Mouse (Mus musculus): ENCODE measurements around the gene Arrb1. TPM values are rescaled to one million over a fixed set of nuclear protein-coding genes. Genes with fewer than 3 reads are reported as not detected.

Arrb1 gene
- polyA plus RNA-seq, 1 experiment from 2014 or later: 6.0 TPM

DNA sequence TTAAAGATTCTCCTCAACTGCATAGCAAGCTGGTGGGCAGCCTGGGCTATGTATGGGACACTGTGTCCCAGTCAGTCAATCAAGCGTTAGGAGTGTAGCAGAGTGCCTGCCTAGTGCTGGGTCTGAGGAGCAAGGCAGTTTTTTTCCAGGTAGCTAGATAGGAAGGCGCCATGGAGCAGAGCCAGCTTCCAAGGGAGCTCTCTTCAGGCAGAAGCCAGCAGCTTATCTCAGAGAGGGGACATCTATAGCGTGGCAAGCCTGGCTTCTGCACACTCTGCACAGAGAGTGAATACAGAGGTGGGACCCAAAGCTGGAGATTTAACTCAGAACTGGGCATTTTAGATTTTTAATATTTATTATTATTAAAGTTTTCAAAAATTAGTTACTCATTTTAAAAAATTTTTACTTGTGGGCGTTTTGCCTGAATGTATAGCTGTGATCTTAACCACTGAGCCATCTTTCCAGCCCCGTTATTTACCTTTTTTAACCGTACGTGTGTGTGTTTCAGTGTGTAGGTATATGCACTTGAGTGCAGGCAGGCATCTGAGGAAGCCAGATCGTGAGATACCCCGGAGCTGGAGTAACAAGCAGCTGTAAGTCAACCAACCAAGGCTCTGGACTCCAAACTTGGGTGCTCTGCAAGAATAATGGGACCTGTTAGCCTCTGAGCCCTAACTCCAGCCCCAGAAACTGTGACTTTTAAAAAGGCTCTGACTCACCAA, 19.0 kb upstream of the Arrb1 start:
- no peaks in the 10 kb centered on the region for H3K9me3 ChIP-seq (replicated peaks; ENCODE audit: control insufficient read depth, low read length)
- H3K4me2 ChIP-seq (ENCODE audit: low read length): no peak overlapping the region
- H3K4me1 ChIP-seq (ENCODE audit: control insufficient read depth, insufficient read depth, low read length): no peaks in the 10 kb centered on the region
- no peaks in the 10 kb centered on the region for H3K27me3 ChIP-seq (replicated peaks; ENCODE audit: control insufficient read depth, insufficient read depth, low read length)
- H3K36me3 ChIP-seq (ENCODE audit: control insufficient read depth, insufficient read depth, low read length): no peaks in the 10 kb centered on the region
- H3K9ac ChIP-seq (ENCODE audit: low read length): no peak overlapping the region
- H3K4me3 ChIP-seq (ENCODE audit: low read depth, low read length): no peak overlapping the region
- H3K27ac ChIP-seq (ENCODE audit: low read depth, low read length): no peak overlapping the region
- no peak for DNase-seq (ENCODE audit: low spot score)
- WGBS: 85% methylated on average over 9 of the region's 9 CpGs
- no peak for ATAC-seq

- Histone ChIP-seq H3K9ac (ENCODE audit: low read length) (no peak overlapping the region), H3K27me3 (replicated peaks; ENCODE audit: control insufficient read depth, insufficient read depth, low read length) (no peaks in the 10 kb centered on the region), H3K4me3 (ENCODE audit: low read depth, low read length) (no peak overlapping the region), H3K4me1 (ENCODE audit: control insufficient read depth, insufficient read depth, low read length) (no peaks in the 10 kb centered on the region), H3K27ac (ENCODE audit: low read depth, low read length) (no peak overlapping the region), H3K36me3 (ENCODE audit: control insufficient read depth, insufficient read depth, low read length) (no peaks in the 10 kb centered on the region), H3K4me2 (ENCODE audit: low read length) (no peak overlapping the region), H3K9me3 (replicated peaks; ENCODE audit: control insufficient read depth, low read length) (no peaks in the 10 kb centered on the region)
- ATAC-seq (no peak), DNase-seq (ENCODE audit: low spot score) (no peak)
- 77% methylated on average over 3 of the region's 3 CpGs for WGBS
Observed at GRCm38 (mm10) chr7:99516814-99517157, 18.5 kb upstream of the Arrb1 start.

GRCm38 (mm10) chr7:99518954-99519644, 16.2 kb upstream of the Arrb1 start:
- Histone ChIP-seq H3K36me3 (ENCODE audit: control insufficient read depth, insufficient read depth, low read length) (no peaks in the 10 kb centered on the region), H3K4me1 (ENCODE audit: control insufficient read depth, insufficient read depth, low read length) (no peaks in the 10 kb centered on the region), H3K4me2 (ENCODE audit: low read length) (no peak overlapping the region), H3K4me3 (ENCODE audit: low read depth, low read length) (no peak overlapping the region), H3K9ac (ENCODE audit: low read length) (no peak overlapping the region), H3K27ac (ENCODE audit: low read depth, low read length) (no peak overlapping the region), H3K9me3 (replicated peaks; ENCODE audit: control insufficient read depth, low read length) (no peaks in the 10 kb centered on the region), H3K27me3 (replicated peaks; ENCODE audit: control insufficient read depth, insufficient read depth, low read length) (no peaks in the 10 kb centered on the region)
- 59% methylated on average over 4 of the region's 4 CpGs for WGBS
- DNase-seq (ENCODE audit: low spot score): no peak
- ATAC-seq: no peak

DNA sequence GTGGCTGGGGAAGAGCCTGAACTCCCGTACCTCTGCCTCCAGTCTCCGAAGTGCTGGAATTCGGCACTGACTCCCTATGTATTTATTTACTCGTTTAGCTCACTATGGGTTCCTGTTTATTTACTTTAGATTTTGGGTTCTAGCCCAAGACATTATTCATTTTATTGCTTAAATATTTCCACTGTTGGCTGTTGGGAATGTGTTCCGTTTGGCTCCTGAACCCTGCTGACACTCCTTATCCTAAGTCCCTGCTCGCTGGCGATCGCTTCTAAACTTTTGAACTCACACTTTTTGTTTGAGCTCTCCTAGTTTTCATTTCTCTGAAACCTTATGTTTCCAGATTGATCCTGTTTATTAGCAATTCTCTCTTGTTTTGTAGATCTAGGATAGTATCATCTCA, 12.1 kb upstream of the Arrb1 start:
- H3K27ac ChIP-seq (ENCODE audit: low read depth, low read length): no peak overlapping the region
- 82% methylated on average over 8 of the region's 8 CpGs for WGBS
- ATAC-seq: no peak
- no peak overlapping the region for H3K4me3 ChIP-seq (ENCODE audit: low read depth, low read length)
- no peak overlapping the region for H3K4me2 ChIP-seq (ENCODE audit: low read length)
- no peaks in the 10 kb centered on the region for H3K36me3 ChIP-seq (ENCODE audit: control insufficient read depth, insufficient read depth, low read length)
- no peaks in the 10 kb centered on the region for H3K9me3 ChIP-seq (replicated peaks; ENCODE audit: control insufficient read depth, low read length)
- no peaks in the 10 kb centered on the region for H3K4me1 ChIP-seq (ENCODE audit: control insufficient read depth, insufficient read depth, low read length)
- no peak overlapping the region for H3K9ac ChIP-seq (ENCODE audit: low read length)
- no peak for DNase-seq (ENCODE audit: low spot score)
- H3K27me3 ChIP-seq (replicated peaks; ENCODE audit: control insufficient read depth, insufficient read depth, low read length): no peaks in the 10 kb centered on the region

- H3K36me3 ChIP-seq (ENCODE audit: control insufficient read depth, insufficient read depth, low read length): no peaks in the 10 kb centered on the region
- ATAC-seq: no peak
- H3K4me1 ChIP-seq (ENCODE audit: control insufficient read depth, insufficient read depth, low read length): no peaks in the 10 kb centered on the region
- no peak overlapping the region for H3K9ac ChIP-seq (ENCODE audit: low read length)
- WGBS: 95% methylated on average over 1 of the region's 1 CpGs
- no peaks in the 10 kb centered on the region for H3K27me3 ChIP-seq (replicated peaks; ENCODE audit: control insufficient read depth, insufficient read depth, low read length)
- H3K4me2 ChIP-seq (ENCODE audit: low read length): no peak overlapping the region
- no peak overlapping the region for H3K27ac ChIP-seq (ENCODE audit: low read depth, low read length)
- no peaks in the 10 kb centered on the region for H3K9me3 ChIP-seq (replicated peaks; ENCODE audit: control insufficient read depth, low read length)
- no peak for DNase-seq (ENCODE audit: low spot score)
- H3K4me3 ChIP-seq (ENCODE audit: low read depth, low read length): no peak overlapping the region
Observed at GRCm38 (mm10) chr7:99523837-99524236, 11.4 kb upstream of the Arrb1 start.

DNA sequence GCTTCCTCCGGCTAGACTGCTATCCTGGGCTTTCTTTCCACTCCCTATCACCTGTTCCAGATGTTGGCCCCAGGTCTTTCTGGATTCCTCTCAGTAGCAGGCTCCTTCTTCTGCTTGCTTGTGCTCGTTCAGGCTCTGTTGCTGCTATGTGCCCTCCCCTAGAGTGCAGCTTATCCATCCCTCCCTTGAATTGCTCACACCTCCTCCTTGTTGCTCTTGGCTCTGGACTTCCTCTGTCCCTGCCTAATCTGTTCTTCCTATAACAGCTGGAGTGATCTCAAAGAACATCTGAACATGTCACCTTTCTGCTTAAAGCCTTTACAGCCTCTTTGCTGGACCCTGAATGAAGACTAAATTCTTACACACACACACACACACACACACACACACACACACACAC, 6.7 kb upstream of the Arrb1 start:
- Histone ChIP-seq H3K27me3 (replicated peaks; ENCODE audit: control insufficient read depth, insufficient read depth, low read length) (no peaks in the 10 kb centered on the region), H3K9ac (ENCODE audit: low read length) (no peak overlapping the region), H3K9me3 (replicated peaks; ENCODE audit: control insufficient read depth, low read length) (no peaks in the 10 kb centered on the region), H3K4me1 (ENCODE audit: control insufficient read depth, insufficient read depth, low read length) (no peaks in the 10 kb centered on the region), H3K4me3 (ENCODE audit: low read depth, low read length) (no peak overlapping the region), H3K36me3 (ENCODE audit: control insufficient read depth, insufficient read depth, low read length) (no peaks in the 10 kb centered on the region), H3K4me2 (ENCODE audit: low read length) (no peak overlapping the region), H3K27ac (ENCODE audit: low read depth, low read length) (no peak overlapping the region)
- ATAC-seq (no peak), DNase-seq (ENCODE audit: low spot score) (no peak)
- 70% methylated on average over 2 of the region's 2 CpGs for WGBS

DNA sequence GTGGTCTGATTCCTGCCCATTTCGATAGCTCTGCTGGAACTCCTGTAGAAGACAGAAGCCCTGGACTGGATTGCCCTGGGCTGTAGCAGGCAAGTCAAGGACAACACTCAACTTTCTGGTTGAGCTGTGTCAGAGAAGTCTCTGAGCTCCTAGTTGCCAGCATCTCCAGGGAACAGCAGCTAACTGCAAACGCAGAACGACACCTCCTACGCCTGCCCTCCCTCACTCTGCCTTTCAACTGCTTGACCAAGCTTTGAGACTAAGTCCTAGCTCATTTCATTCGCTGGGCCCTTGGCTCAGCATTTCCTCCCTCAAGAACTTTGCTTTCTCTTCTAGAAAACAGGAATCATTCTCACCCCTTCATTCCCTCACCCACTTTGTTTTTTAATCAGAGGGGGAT, 5.9 kb upstream of the Arrb1 start:
- Histone ChIP-seq H3K9ac (ENCODE audit: low read length) (no peak overlapping the region), H3K27me3 (replicated peaks; ENCODE audit: control insufficient read depth, insufficient read depth, low read length) (no peaks in the 10 kb centered on the region), H3K4me2 (ENCODE audit: low read length) (no peak overlapping the region), H3K9me3 (replicated peaks; ENCODE audit: control insufficient read depth, low read length) (no peaks in the 10 kb centered on the region), H3K27ac (ENCODE audit: low read depth, low read length) (no peak overlapping the region), H3K36me3 (ENCODE audit: control insufficient read depth, insufficient read depth, low read length) (no peaks in the 10 kb centered on the region), H3K4me1 (ENCODE audit: control insufficient read depth, insufficient read depth, low read length) (peaks cover 2% of the 10 kb centered on the region; the same call in 1 of the 2 replicates), H3K4me3 (ENCODE audit: low read depth, low read length) (no peak overlapping the region)
- no peak for DNase-seq (ENCODE audit: low spot score)
- no peak for ATAC-seq
- WGBS: 59% methylated on average over 5 of the region's 5 CpGs

DNA sequence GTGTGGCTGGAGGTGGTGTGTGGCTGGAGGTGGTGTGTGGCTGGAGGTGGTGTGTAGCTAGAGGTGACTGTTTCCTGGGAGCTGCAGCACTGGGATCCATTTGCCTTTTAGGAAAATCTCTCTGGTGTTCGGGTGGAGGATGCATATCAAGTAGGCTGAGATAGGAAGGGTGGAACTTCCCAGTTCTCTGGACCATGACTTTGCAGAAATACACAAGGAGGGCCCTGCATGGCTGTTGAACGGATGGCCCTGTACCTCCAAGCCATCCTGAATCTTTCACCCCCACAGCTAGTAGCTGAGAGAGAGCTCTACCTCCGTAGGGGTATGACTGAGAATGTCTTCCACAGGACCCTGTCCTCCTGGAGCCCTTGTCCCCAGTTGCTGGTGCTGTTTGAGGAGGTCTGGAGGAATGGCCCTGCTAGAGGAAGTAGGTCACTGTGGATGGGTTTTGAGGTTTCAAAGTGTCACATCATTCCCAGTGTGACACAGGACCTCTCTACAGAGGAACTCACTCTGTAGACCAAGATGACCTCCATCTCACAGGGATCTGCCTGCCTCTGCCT, 3.8 kb upstream of the Arrb1 start:
- no peak overlapping the region for H3K4me3 ChIP-seq (ENCODE audit: low read depth, low read length)
- H3K27ac ChIP-seq (ENCODE audit: low read depth, low read length): no peak overlapping the region
- H3K36me3 ChIP-seq (ENCODE audit: control insufficient read depth, insufficient read depth, low read length): no peaks in the 10 kb centered on the region
- H3K4me1 ChIP-seq (ENCODE audit: control insufficient read depth, insufficient read depth, low read length): peaks cover 8% of the 10 kb centered on the region
- ATAC-seq (no peak), DNase-seq (ENCODE audit: low spot score) (no peak)
- no peak overlapping the region for H3K4me2 ChIP-seq (ENCODE audit: low read length)
- WGBS: 88% methylated on average over 3 of the region's 3 CpGs
- no peaks in the 10 kb centered on the region for H3K27me3 ChIP-seq (replicated peaks; ENCODE audit: control insufficient read depth, insufficient read depth, low read length)
- H3K9ac ChIP-seq (ENCODE audit: low read length): no peak overlapping the region
- H3K9me3 ChIP-seq (replicated peaks; ENCODE audit: control insufficient read depth, low read length): no peaks in the 10 kb centered on the region

- no peaks in the 10 kb centered on the region for H3K9me3 ChIP-seq (replicated peaks; ENCODE audit: control insufficient read depth, low read length)
- H3K36me3 ChIP-seq (ENCODE audit: control insufficient read depth, insufficient read depth, low read length): no peaks in the 10 kb centered on the region
- no peak overlapping the region for H3K4me3 ChIP-seq (ENCODE audit: low read depth, low read length)
- H3K9ac ChIP-seq (ENCODE audit: low read length): no peak overlapping the region
- peaks cover 18% of the 10 kb centered on the region for H3K4me1 ChIP-seq (ENCODE audit: control insufficient read depth, insufficient read depth, low read length)
- ATAC-seq (no peak), DNase-seq (ENCODE audit: low spot score) (no peak)
- no peak overlapping the region for H3K4me2 ChIP-seq (ENCODE audit: low read length)
- WGBS: 93% methylated on average over 4 of the region's 4 CpGs
- H3K27me3 ChIP-seq (replicated peaks; ENCODE audit: control insufficient read depth, insufficient read depth, low read length): no peaks in the 10 kb centered on the region
- no peak overlapping the region for H3K27ac ChIP-seq (ENCODE audit: low read depth, low read length)
Observed at GRCm38 (mm10) chr7:99532526-99532925, 2.7 kb upstream of the Arrb1 start.
